18 mouse cellular contexts compared by ENCODE assay signal in genomic region chr5:30605649-30606048, GRCm38 (mm10). TPM values are rescaled to one million over a fixed set of nuclear protein-coding genes. Genes with fewer than 3 reads are reported as not detected.
A peak's percentile ranks its signal among the peaks of the same experiment; 100 is the strongest.
DNase-seq lines count a peak whose midpoint lies in the region; ATAC-seq and TF ChIP-seq lines count a peak whose summit lies in the region.
"Had no signal": no experiment of that assay in that cellular context is flagged by ENCODE, and none has a peak within 500 bp of the region (broad histone marks: within the 10 kb centered on the region; RNA-seq: fewer than 3 reads in every experiment).

No protein-coding gene starts in this region.

- H3K9ac ChIP-seq in forebrain, embryonic 15.5 days (replicated peaks): 0 out of 2 replicates have a peak overlapping the region, but pooled peaks have one; percentile 10
- H3K9ac ChIP-seq in forebrain, embryonic 14.5 days (ENCODE audit: low read length): no peak overlapping the region
- H3K9ac ChIP-seq in heart, embryonic 13.5 days: peak overlapping the region; percentile 65
- H3K9ac ChIP-seq: embryonic facial prominence, embryonic 15.5 days; hindbrain, embryonic 15.5 days; neural tube, embryonic 13.5 days had no signal

- no peak for TF ChIP-seq CTCF in E14TG2a.4 (conservative IDR thresholded peaks at IDR 0.05; ENCODE audit: low read length)
- no peak for TF ChIP-seq CTCF in cortical plate, adult 2 months (IDR thresholded peaks at IDR 0.05; ENCODE audit: extremely low read depth, insufficient read depth, low read length)

- peaks cover 14% of the 10 kb centered on the region for H3K4me1 ChIP-seq in forebrain, embryonic 15.5 days
- H3K4me1 ChIP-seq in forebrain, embryonic 14.5 days (ENCODE audit: control insufficient read depth, insufficient read depth, low read length): no peaks in the 10 kb centered on the region; the same call in none of the 2 replicates
- peaks cover 78% of the 10 kb centered on the region for H3K4me1 ChIP-seq in heart, embryonic 13.5 days
- peaks cover 43% of the 10 kb centered on the region for H3K4me1 ChIP-seq in E14TG2a.4 (replicated peaks; ENCODE audit: low read depth, low read length)
- peaks cover 6% of the 10 kb centered on the region for H3K4me1 ChIP-seq in cortical plate, adult 2 months (ENCODE audit: control insufficient read depth, insufficient read depth, low read length)
- H3K4me1 ChIP-seq: embryonic facial prominence, embryonic 15.5 days had no signal

- 91% methylated on average over 6 of the region's 6 CpGs for WGBS in forebrain, embryonic 15.5 days
- WGBS in forebrain, embryonic 14.5 days: 86% methylated on average over 6 of the region's 6 CpGs
- 87% methylated on average over 6 of the region's 6 CpGs for WGBS in heart, embryonic 13.5 days

- H3K27me3 ChIP-seq in forebrain, embryonic 15.5 days: no peaks in the 10 kb centered on the region
- H3K27me3 ChIP-seq in forebrain, embryonic 14.5 days (replicated peaks; ENCODE audit: control insufficient read depth, insufficient read depth, low read length): no peaks in the 10 kb centered on the region
- no peaks in the 10 kb centered on the region for H3K27me3 ChIP-seq in heart, embryonic 13.5 days (replicated peaks)
- peaks cover 21% of the 10 kb centered on the region for H3K27me3 ChIP-seq in E14TG2a.4 (ENCODE audit: insufficient read depth, low read length)
- H3K27me3 ChIP-seq: embryonic facial prominence, embryonic 15.5 days; hindbrain, embryonic 15.5 days; neural tube, embryonic 13.5 days had no signal

- no peak for DNase-seq in forebrain, embryonic 14.5 days (ENCODE audit: low spot score)
- DNase-seq in heart, adult 9 months (ENCODE audit: low spot score in 2 of 2): no peak
- no peak for DNase-seq in frontal cortex, postnatal 14 days (ENCODE audit: low spot score in 2 of 2)
- DNase-seq: B cell, adult 2 months; kidney, adult 2 months; thymus, adult 18-20 months; thymus, postnatal 36 days had no signal

- H3K4me3 ChIP-seq in forebrain, embryonic 15.5 days: no peak overlapping the region
- no peak overlapping the region for H3K4me3 ChIP-seq in forebrain, embryonic 14.5 days (ENCODE audit: low read depth, low read length)
- no peak overlapping the region for H3K4me3 ChIP-seq in heart, embryonic 13.5 days
- H3K4me3 ChIP-seq in E14TG2a.4 (replicated peaks; ENCODE audit: low read length): 0 out of 2 replicates have a peak overlapping the region, but pooled peaks have one; percentile 17
- no peak overlapping the region for H3K4me3 ChIP-seq in cortical plate, adult 2 months (ENCODE audit: insufficient read depth, low read length)
- H3K4me3 ChIP-seq: embryonic facial prominence, embryonic 15.5 days; hindbrain, embryonic 15.5 days; midbrain, embryonic 10.5 days; myocyte; neural tube, embryonic 13.5 days had no signal

- no peaks in the 10 kb centered on the region for H3K36me3 ChIP-seq in forebrain, embryonic 15.5 days
- no peaks in the 10 kb centered on the region for H3K36me3 ChIP-seq in forebrain, embryonic 14.5 days (ENCODE audit: control insufficient read depth, insufficient read depth, low read length)
- peaks cover 4% of the 10 kb centered on the region; the same call in 1 of the 2 replicates for H3K36me3 ChIP-seq in heart, embryonic 13.5 days
- H3K36me3 ChIP-seq in E14TG2a.4 (ENCODE audit: insufficient read depth, low read length): no peaks in the 10 kb centered on the region
- H3K36me3 ChIP-seq: embryonic facial prominence, embryonic 15.5 days; hindbrain, embryonic 15.5 days; midbrain, embryonic 10.5 days; neural tube, embryonic 13.5 days had no signal

- no peak overlapping the region for H3K27ac ChIP-seq in forebrain, embryonic 15.5 days (replicated peaks)
- H3K27ac ChIP-seq in forebrain, embryonic 14.5 days (ENCODE audit: low read depth, low read length): no peak overlapping the region
- peak overlapping the region; percentile 93 for H3K27ac ChIP-seq in heart, embryonic 13.5 days (replicated peaks)
- peak overlapping the region; percentile 33; the same call in 1 of the 2 replicates for H3K27ac ChIP-seq in cortical plate, adult 2 months (ENCODE audit: insufficient read depth, low read length)
- H3K27ac ChIP-seq: embryonic facial prominence, embryonic 15.5 days; hindbrain, embryonic 15.5 days; kidney, postnatal 0 days; macrophage; neural tube, embryonic 13.5 days had no signal

- no peak for TF ChIP-seq POLR2A in cortical plate, adult 2 months (IDR thresholded peaks at IDR 0.05; ENCODE audit: extremely low read depth, insufficient read depth, low read length)

- ATAC-seq in forebrain, embryonic 15.5 days (replicated peaks): no peak
- ATAC-seq in forebrain, embryonic 14.5 days: no peak
- ATAC-seq in heart, embryonic 13.5 days (ENCODE audit: extremely low read depth, insufficient number of reproducible peaks, low FRiP score, low TSS enrichment): no peak

- no peak overlapping the region for H3K4me2 ChIP-seq in forebrain, embryonic 15.5 days (replicated peaks)
- no peak overlapping the region for H3K4me2 ChIP-seq in forebrain, embryonic 14.5 days (ENCODE audit: low read length)
- no peak overlapping the region for H3K4me2 ChIP-seq in heart, embryonic 13.5 days
- H3K4me2 ChIP-seq: embryonic facial prominence, embryonic 15.5 days; hindbrain, embryonic 15.5 days; neural tube, embryonic 13.5 days had no signal

- no peaks in the 10 kb centered on the region for H3K9me3 ChIP-seq in forebrain, embryonic 15.5 days
- no peaks in the 10 kb centered on the region for H3K9me3 ChIP-seq in forebrain, embryonic 14.5 days (replicated peaks; ENCODE audit: control insufficient read depth, low read length)
- no peaks in the 10 kb centered on the region; the same call in 1 of the 2 replicates for H3K9me3 ChIP-seq in heart, embryonic 13.5 days
- no peaks in the 10 kb centered on the region for H3K9me3 ChIP-seq in E14TG2a.4 (ENCODE audit: low read length)
- H3K9me3 ChIP-seq: embryonic facial prominence, embryonic 15.5 days; hindbrain, embryonic 15.5 days; midbrain, embryonic 10.5 days; neural tube, embryonic 13.5 days had no signal

RNA-seq across cellular contexts. Expression of gene Kcnk3, which starts 17.7 kb away (rescaled TPM):
- 2.3 and 3.1 TPM in 2 replicates for polyA plus RNA-seq in forebrain, embryonic 15.5 days (2015; fragmentation: Nextera tagmentation; extraction: Ambion mirVana)
- polyA plus RNA-seq in forebrain, embryonic 14.5 days (2014; fragmentation: Nextera tagmentation; extraction: Ambion mirVana): 2.1 and 2.5 TPM in 2 replicates
- polyA plus RNA-seq in heart, embryonic 13.5 days (2015; fragmentation: Nextera tagmentation; extraction: Ambion mirVana): 28.9 and 29.1 TPM in 2 replicates
- 18.5 and 20.0 TPM in 2 replicates for polyA plus RNA-seq in cortical plate, adult 2 months (2012; rRNA removed)
- polyA plus RNA-seq: macrophage had no signal

RNA-seq across cellular contexts. Expression of gene Slc35f6, which starts 42.1 kb away (rescaled TPM):
- polyA plus RNA-seq in forebrain, embryonic 15.5 days (2015; fragmentation: Nextera tagmentation; extraction: Ambion mirVana): 28.0 and 31.1 TPM in 2 replicates
- polyA plus RNA-seq in forebrain, embryonic 14.5 days (2014; fragmentation: Nextera tagmentation; extraction: Ambion mirVana): 33.6 and 35.1 TPM in 2 replicates
- polyA plus RNA-seq in heart, embryonic 13.5 days (2015; fragmentation: Nextera tagmentation; extraction: Ambion mirVana): 21.9 and 22.6 TPM in 2 replicates
- polyA plus RNA-seq in cortical plate, adult 2 months (2012; rRNA removed): 57.8 and 60.0 TPM in 2 replicates

Comparison
In these comparisons a context has a peak if more than half of its experiments do, and no peak if none do; other contexts are left out.
1. H3K27ac ChIP-seq: peak in heart, embryonic 13.5 days (single experiment) and cortical plate, adult 2 months (single experiment); none in forebrain, embryonic 15.5 days (single experiment) and forebrain, embryonic 14.5 days (single experiment).